Mouse (Mus musculus) neural tube, embryonic 15.5 days (tissue): ENCODE measurements at regions not wholly inside any gene's neighbourhood (a gene's known extent, or its start where the extent isn't known, plus 50 kb on each side); places are given as distances from the start of the nearest gene placed in this dataset.

ENCODE experiments used
- ATAC-seq: fragments of 200-750 bp; cut with Nextera tagmentation; 2 replicates; pipeline ENCODE4 v1.8.0; 2017; ENCODE audit warnings: mild to moderate bottlenecking, moderate TSS enrichment, moderate library complexity; ENCODE audit not compliant: low FRiP score
- H3K27ac ChIP-seq: fragments of 300-500 bp; sonication (generic); replicated peaks from 2 replicates; pipeline ENCODE4 v1.5.1; 2015; ENCODE audit warnings: mild to moderate bottlenecking, inconsistent platforms
- H3K27me3 ChIP-seq: fragments of 300-500 bp; sonication (generic); replicated peaks from 2 replicates; pipeline ENCODE4 v1.6.1; 2015; ENCODE audit warnings: inconsistent platforms
- H3K36me3 ChIP-seq: fragments of 300-500 bp; sonication (generic); 2 replicates; pipeline ENCODE4 v1.6.1; 2015; ENCODE audit warnings: inconsistent platforms
- H3K4me1 ChIP-seq: fragments of 300-500 bp; sonication (generic); 2 replicates; pipeline ENCODE4 v1.6.1; 2015; ENCODE audit warnings: inconsistent platforms
- H3K4me2 ChIP-seq: fragments of 300-500 bp; sonication (generic); 2 replicates; pipeline ENCODE4 v1.6.1; 2015; ENCODE audit warnings: inconsistent platforms, mild to moderate bottlenecking, moderate library complexity
- H3K4me3 ChIP-seq: fragments of 300-500 bp; sonication (generic); replicated peaks from 2 replicates; pipeline ENCODE4 v1.5.1; 2015; ENCODE audit warnings: mild to moderate bottlenecking, inconsistent platforms
- H3K9ac ChIP-seq: fragments of 300-500 bp; sonication (generic); replicated peaks from 2 replicates; pipeline ENCODE4 v1.6.1; 2015; ENCODE audit warnings: mild to moderate bottlenecking, inconsistent platforms
- H3K9me3 ChIP-seq: fragments of 300-500 bp; sonication (generic); replicated peaks from 2 replicates; pipeline ENCODE4 v1.6.1; 2016; ENCODE audit warnings: inconsistent platforms
- WGBS: fragments of 180-500 bp; shearing (Covaris S2); methylation state at CpG from one replicate; pipeline ENCODE4 v1.1.7; 2015; ENCODE audit warnings: mixed read lengths; 5-methylcytosine and 5-hydroxymethylcytosine counted together

- H3K27ac ChIP-seq = no peak overlapping the region
- H3K9ac ChIP-seq = no peak overlapping the region
- H3K4me2 ChIP-seq = no peak overlapping the region
- H3K4me1 ChIP-seq = no peaks in the 10 kb centered on the region
- H3K9me3 ChIP-seq = no peaks in the 10 kb centered on the region
- H3K27me3 ChIP-seq = no peaks in the 10 kb centered on the region
- ATAC-seq = no peak
- 72% methylated on average over 6 of the region's 6 CpGs for WGBS
- no peaks in the 10 kb centered on the region for H3K36me3 ChIP-seq
- no peak overlapping the region for H3K4me3 ChIP-seq
These were observed 86.4 kb upstream of the Jade1 start for GRCm38 (mm10) chr3:41469106-41469505.

- ATAC-seq = no peak
- Histone ChIP-seq H3K4me3 (no peak overlapping the region), H3K27ac (no peak overlapping the region), H3K4me2 (no peak overlapping the region), H3K4me1 (no peaks in the 10 kb centered on the region), H3K9ac (no peak overlapping the region), H3K9me3 (no peaks in the 10 kb centered on the region), H3K36me3 (no peaks in the 10 kb centered on the region), H3K27me3 (no peaks in the 10 kb centered on the region)
- 77% methylated on average over 1 of the region's 1 CpGs for WGBS
These were observed 87.7 kb upstream of the Jade1 start for GRCm38 (mm10) chr3:41467857-41468256.

- Histone ChIP-seq H3K9ac (no peak overlapping the region), H3K4me3 (no peak overlapping the region), H3K4me1 (no peaks in the 10 kb centered on the region), H3K27me3 (no peaks in the 10 kb centered on the region), H3K4me2 (no peak overlapping the region), H3K9me3 (no peaks in the 10 kb centered on the region), H3K27ac (no peak overlapping the region), H3K36me3 (no peaks in the 10 kb centered on the region)
- WGBS = 79% methylated on average over 2 of the region's 2 CpGs
- ATAC-seq = no peak
These were observed 89.6 kb upstream of the Jade1 start for GRCm38 (mm10) chr3:41465893-41466292.

GRCm38 (mm10) chr3:41462953-41463644, 92.4 kb upstream of the Jade1 start:
- Histone ChIP-seq H3K4me2 (no peak overlapping the region), H3K9me3 (no peaks in the 10 kb centered on the region), H3K27ac (no peak overlapping the region), H3K36me3 (no peaks in the 10 kb centered on the region), H3K4me1 (no peaks in the 10 kb centered on the region), H3K27me3 (no peaks in the 10 kb centered on the region), H3K4me3 (no peak overlapping the region), H3K9ac (no peak overlapping the region)
- no peak for ATAC-seq
- 82% methylated on average over 11 of the region's 11 CpGs for WGBS

GRCm38 (mm10) chr3:41460131-41460530, 95.4 kb upstream of the Jade1 start:
- H3K9ac ChIP-seq = no peak overlapping the region
- no peaks in the 10 kb centered on the region for H3K36me3 ChIP-seq
- H3K4me3 ChIP-seq = no peak overlapping the region
- no peak overlapping the region for H3K4me2 ChIP-seq
- no peaks in the 10 kb centered on the region for H3K9me3 ChIP-seq
- 87% methylated on average over 4 of the region's 4 CpGs for WGBS
- H3K4me1 ChIP-seq = no peaks in the 10 kb centered on the region
- no peak for ATAC-seq
- no peak overlapping the region for H3K27ac ChIP-seq
- H3K27me3 ChIP-seq = no peaks in the 10 kb centered on the region

- H3K4me3 ChIP-seq = no peak overlapping the region
- H3K27ac ChIP-seq = no peak overlapping the region
- no peaks in the 10 kb centered on the region for H3K9me3 ChIP-seq
- no peaks in the 10 kb centered on the region for H3K36me3 ChIP-seq
- H3K27me3 ChIP-seq = no peaks in the 10 kb centered on the region
- H3K4me1 ChIP-seq = no peaks in the 10 kb centered on the region
- WGBS = 91% methylated on average over 6 of the region's 6 CpGs
- no peak overlapping the region for H3K9ac ChIP-seq
- no peak overlapping the region for H3K4me2 ChIP-seq
- ATAC-seq = no peak
These were observed 97.4 kb upstream of the Jade1 start for GRCm38 (mm10) chr3:41458156-41458555.

- no peaks in the 10 kb centered on the region for H3K27me3 ChIP-seq
- no peak overlapping the region for H3K27ac ChIP-seq
- 76% methylated on average over 3 of the region's 3 CpGs for WGBS
- no peak overlapping the region for H3K4me3 ChIP-seq
- no peak overlapping the region for H3K4me2 ChIP-seq
- H3K4me1 ChIP-seq = no peaks in the 10 kb centered on the region
- H3K9ac ChIP-seq = no peak overlapping the region
- no peaks in the 10 kb centered on the region for H3K9me3 ChIP-seq
- ATAC-seq = no peak
- no peaks in the 10 kb centered on the region for H3K36me3 ChIP-seq
These were observed 102.0 kb upstream of the Jade1 start for GRCm38 (mm10) chr3:41453525-41453924.

GRCm38 (mm10) chr3:41452716-41453090, 102.8 kb upstream of the Jade1 start:
- Histone ChIP-seq H3K9ac (no peak overlapping the region), H3K27me3 (no peaks in the 10 kb centered on the region), H3K27ac (no peak overlapping the region), H3K4me1 (no peaks in the 10 kb centered on the region), H3K4me2 (no peak overlapping the region), H3K9me3 (no peaks in the 10 kb centered on the region), H3K36me3 (no peaks in the 10 kb centered on the region), H3K4me3 (no peak overlapping the region)
- 65% methylated on average over 3 of the region's 3 CpGs for WGBS
- ATAC-seq = no peak

GRCm38 (mm10) chr3:41452020-41452715, 103.4 kb upstream of the Jade1 start:
- Histone ChIP-seq H3K27me3 (no peaks in the 10 kb centered on the region), H3K27ac (no peak overlapping the region), H3K4me2 (no peak overlapping the region), H3K4me3 (no peak overlapping the region), H3K9me3 (no peaks in the 10 kb centered on the region), H3K4me1 (no peaks in the 10 kb centered on the region), H3K36me3 (no peaks in the 10 kb centered on the region), H3K9ac (no peak overlapping the region)
- ATAC-seq = no peak
- WGBS = 79% methylated on average over 3 of the region's 3 CpGs

- Histone ChIP-seq H3K36me3 (no peaks in the 10 kb centered on the region), H3K4me3 (no peak overlapping the region), H3K4me2 (no peak overlapping the region), H3K9ac (no peak overlapping the region), H3K27me3 (no peaks in the 10 kb centered on the region), H3K9me3 (no peaks in the 10 kb centered on the region), H3K27ac (no peak overlapping the region), H3K4me1 (no peaks in the 10 kb centered on the region)
- ATAC-seq = no peak
- 77% methylated on average over 1 of the region's 1 CpGs for WGBS
These were observed 104.8 kb upstream of the Jade1 start for GRCm38 (mm10) chr3:41450696-41451095.

- ATAC-seq = no peak
- no peaks in the 10 kb centered on the region for H3K4me1 ChIP-seq
- no peaks in the 10 kb centered on the region for H3K9me3 ChIP-seq
- H3K27me3 ChIP-seq = no peaks in the 10 kb centered on the region
- H3K4me3 ChIP-seq = no peak overlapping the region
- H3K36me3 ChIP-seq = no peaks in the 10 kb centered on the region
- no peak overlapping the region for H3K27ac ChIP-seq
- H3K9ac ChIP-seq = no peak overlapping the region
- WGBS = 88% methylated on average over 9 of the region's 9 CpGs
- H3K4me2 ChIP-seq = no peak overlapping the region
These were observed 111.2 kb upstream of the Jade1 start for GRCm38 (mm10) chr3:41444243-41444753.

GRCm38 (mm10) chr3:41436238-41436637, 119.3 kb upstream of the Jade1 start:
- H3K27ac ChIP-seq = no peak overlapping the region
- H3K4me2 ChIP-seq = no peak overlapping the region
- H3K4me1 ChIP-seq = no peaks in the 10 kb centered on the region
- H3K36me3 ChIP-seq = no peaks in the 10 kb centered on the region
- no peaks in the 10 kb centered on the region for H3K27me3 ChIP-seq
- 93% methylated on average over 8 of the region's 8 CpGs for WGBS
- no peak overlapping the region for H3K9ac ChIP-seq
- H3K4me3 ChIP-seq = no peak overlapping the region
- ATAC-seq = no peak
- no peaks in the 10 kb centered on the region for H3K9me3 ChIP-seq
